Mouse (Mus musculus) spleen, adult 2 months (tissue): Measurements from ENCODE around the gene Atp6v0a1.

Experiments used
- CTCF ChIP-seq: fragments of 200-500 bp; IDR thresholded peaks from 2 replicates; pipeline ENCODE4 v1.5.1; 2011; ENCODE audit warnings: mild to moderate bottlenecking, inconsistent platforms; ENCODE audit not compliant: insufficient read depth, insufficient read length, insufficient replicate concordance; ENCODE audit errors: extremely low read depth
- POLR2A ChIP-seq: fragments of 200-500 bp; IDR thresholded peaks from 2 replicates; pipeline ENCODE4 v1.6.1; 2011; ENCODE audit warnings: low read depth, low read length, inconsistent platforms

GRCm38 (mm10) chr11:100979887-100980286 lies 29.4 kb upstream of the Atp6v0a1 start:
- TF ChIP-seq CTCF = no peak
- TF ChIP-seq POLR2A = no peak
